Mouse (Mus musculus) forebrain, embryonic 13.5 days (tissue): ENCODE measurements around the gene Agap1. TPM values are rescaled to one million over a fixed set of nuclear protein-coding genes. Genes with fewer than 3 reads are reported as not detected.

Source experiments
- ATAC-seq: fragments of 200-750 bp; cut with Nextera tagmentation; 2 replicates; pipeline ENCODE4 v1.8.0; 2017
- H3K27ac ChIP-seq: fragments of 300-500 bp; sonication (generic); 2 replicates; pipeline ENCODE4 v1.5.1; 2015; ENCODE audit warnings: inconsistent platforms, mild to moderate bottlenecking, moderate library complexity
- H3K27me3 ChIP-seq: fragments of 300-500 bp; sonication (generic); 2 replicates; pipeline ENCODE4 v1.6.1; 2015; ENCODE audit warnings: mild to moderate bottlenecking, inconsistent platforms
- H3K36me3 ChIP-seq: fragments of 300-500 bp; sonication (generic); 2 replicates; pipeline ENCODE4 v1.6.1; 2015; ENCODE audit warnings: mild to moderate bottlenecking, inconsistent platforms; ENCODE audit not compliant: poor library complexity, severe bottlenecking
- H3K4me1 ChIP-seq: fragments of 300-500 bp; sonication (generic); 2 replicates; pipeline ENCODE4 v1.6.1; 2015; ENCODE audit warnings: inconsistent platforms
- H3K4me2 ChIP-seq: fragments of 300-500 bp; sonication (generic); 2 replicates; pipeline ENCODE4 v1.6.1; 2015; ENCODE audit warnings: inconsistent platforms, mild to moderate bottlenecking, moderate library complexity
- H3K4me3 ChIP-seq: fragments of 300-500 bp; sonication (generic); 2 replicates; pipeline ENCODE4 v1.5.1; 2015; ENCODE audit warnings: mild to moderate bottlenecking, inconsistent platforms
- H3K9ac ChIP-seq: fragments of 300-500 bp; sonication (generic); 2 replicates; pipeline ENCODE4 v1.6.1; 2015; ENCODE audit warnings: mild to moderate bottlenecking, inconsistent platforms
- H3K9me3 ChIP-seq: fragments of 300-500 bp; sonication (generic); replicated peaks from 2 replicates; pipeline ENCODE4 v1.6.1; 2016; ENCODE audit warnings: inconsistent platforms
- WGBS: fragments of 180-500 bp; shearing (Covaris S2); methylation state at CpG from one replicate; pipeline ENCODE4 v1.1.7; 2015; 5-methylcytosine and 5-hydroxymethylcytosine counted together
- polyA plus RNA-seq: library from polyadenylated mRNA; unstranded; fragments of >200 nt; fragmentation: Nextera tagmentation; extraction: Ambion mirVana; gene quantifications from 2 replicates; pipeline ENCODE4 v1.2.1, GENCODE M21; 2015

Agap1 gene
- polyA plus RNA-seq, 1 experiment from 2014 or later, result 25.4 TPM

- peak overlapping the region; percentile 24 for H3K4me2 ChIP-seq
- no peak overlapping the region for H3K4me3 ChIP-seq
- peaks cover 45% of the 10 kb centered on the region for H3K4me1 ChIP-seq
- 10% methylated on average over 26 of the region's 26 CpGs for WGBS
- peak; percentile 91 for ATAC-seq
- no peak overlapping the region for H3K9ac ChIP-seq
- peak overlapping the region; percentile 3; the same call in 1 of the 2 replicates for H3K27ac ChIP-seq
- H3K27me3 ChIP-seq, result peaks cover 86% of the 10 kb centered on the region
- H3K36me3 ChIP-seq, result peaks cover 27% of the 10 kb centered on the region
- 0 out of 2 replicates have a peak, but pooled peaks cover 4% of the 10 kb centered on the region for H3K9me3 ChIP-seq
Observed at GRCm38 (mm10) chr1:89671110-89671787, 216.6 kb downstream of the Agap1 start.

DNA sequence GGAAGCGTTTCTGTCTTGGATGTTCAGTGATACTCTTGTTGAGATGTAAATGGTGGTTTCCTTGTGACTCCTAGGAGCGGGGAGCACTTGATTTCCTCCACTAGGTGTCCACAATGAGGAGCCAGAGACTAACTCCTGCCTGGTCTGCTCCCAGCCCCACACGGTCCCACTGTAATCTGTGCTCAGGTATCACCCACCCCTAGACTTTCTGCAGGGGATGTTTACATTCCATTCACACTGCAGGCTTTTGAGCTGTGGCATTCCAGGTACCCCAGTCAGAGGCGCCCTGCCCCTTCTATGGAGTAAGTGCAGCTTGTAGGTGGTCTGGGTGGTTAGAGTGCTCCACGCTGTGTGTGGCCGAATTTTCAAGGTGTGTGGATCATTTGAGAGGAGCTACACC, 218.5 kb downstream of the Agap1 start:
- ATAC-seq, result no peak

DNA sequence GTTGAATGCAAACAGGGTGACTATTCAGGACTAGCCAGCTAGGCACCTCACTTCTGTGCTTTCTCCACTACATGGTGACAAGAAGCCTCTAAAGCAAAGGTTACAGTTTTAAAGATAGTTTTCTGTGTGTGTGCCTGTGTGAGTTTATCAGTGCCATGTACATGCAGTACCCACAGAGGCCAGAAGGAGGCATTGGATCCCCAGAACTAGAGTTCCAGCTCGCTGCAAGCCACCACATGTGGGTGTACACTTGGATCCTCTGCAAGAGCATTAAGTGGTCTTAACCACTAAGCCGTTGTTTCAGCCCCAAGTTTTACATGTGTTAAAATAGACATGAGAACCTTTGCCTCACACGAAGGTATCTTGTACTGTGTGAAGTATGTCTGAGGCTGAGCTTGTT, 219.1 kb downstream of the Agap1 start:
- peaks cover 88% of the 10 kb centered on the region for H3K27me3 ChIP-seq
- WGBS, result 95% methylated on average over 3 of the region's 3 CpGs
- H3K9me3 ChIP-seq, result 0 out of 2 replicates have a peak, but pooled peaks cover 4% of the 10 kb centered on the region
- H3K4me2 ChIP-seq, result no peak overlapping the region
- ATAC-seq, result no peak
- H3K4me1 ChIP-seq, result peaks cover 54% of the 10 kb centered on the region
- H3K27ac ChIP-seq, result no peak overlapping the region
- H3K9ac ChIP-seq, result no peak overlapping the region
- H3K36me3 ChIP-seq, result peaks cover 18% of the 10 kb centered on the region
- no peak overlapping the region for H3K4me3 ChIP-seq

More for the DNA sequence above, 218.5 kb downstream of the Agap1 start:
- H3K36me3 ChIP-seq, result peaks cover 18% of the 10 kb centered on the region
- peaks cover 54% of the 10 kb centered on the region for H3K4me1 ChIP-seq
- no peak overlapping the region for H3K4me2 ChIP-seq
- H3K9ac ChIP-seq, result no peak overlapping the region
- peaks cover 88% of the 10 kb centered on the region for H3K27me3 ChIP-seq
- H3K4me3 ChIP-seq, result no peak overlapping the region
- no peak overlapping the region for H3K27ac ChIP-seq
- H3K9me3 ChIP-seq, result 0 out of 2 replicates have a peak, but pooled peaks cover 4% of the 10 kb centered on the region
- WGBS, result 94% methylated on average over 6 of the region's 6 CpGs

- H3K9me3 ChIP-seq, result 0 out of 2 replicates have a peak, but pooled peaks cover 4% of the 10 kb centered on the region
- peaks cover 54% of the 10 kb centered on the region for H3K4me1 ChIP-seq
- H3K27ac ChIP-seq, result no peak overlapping the region
- no peak overlapping the region for H3K4me2 ChIP-seq
- 47% methylated on average over 9 of the region's 9 CpGs for WGBS
- H3K9ac ChIP-seq, result no peak overlapping the region
- H3K4me3 ChIP-seq, result no peak overlapping the region
- H3K27me3 ChIP-seq, result peaks cover 88% of the 10 kb centered on the region
- ATAC-seq, result no peak
- peaks cover 17% of the 10 kb centered on the region for H3K36me3 ChIP-seq
Observed at GRCm38 (mm10) chr1:89674681-89675080, 220.1 kb downstream of the Agap1 start.

- Histone ChIP-seq H3K27me3 (peaks cover 93% of the 10 kb centered on the region), H3K4me2 (no peak overlapping the region), H3K9me3 (0 out of 2 replicates have a peak, but pooled peaks cover 4% of the 10 kb centered on the region), H3K4me1 (peaks cover 44% of the 10 kb centered on the region), H3K4me3 (no peak overlapping the region), H3K9ac (no peak overlapping the region), H3K36me3 (peaks cover 14% of the 10 kb centered on the region), H3K27ac (no peak overlapping the region)
- 70% methylated on average over 4 of the region's 4 CpGs for WGBS
- ATAC-seq, result no peak
Observed at GRCm38 (mm10) chr1:89676411-89676810, 221.8 kb downstream of the Agap1 start.

DNA sequence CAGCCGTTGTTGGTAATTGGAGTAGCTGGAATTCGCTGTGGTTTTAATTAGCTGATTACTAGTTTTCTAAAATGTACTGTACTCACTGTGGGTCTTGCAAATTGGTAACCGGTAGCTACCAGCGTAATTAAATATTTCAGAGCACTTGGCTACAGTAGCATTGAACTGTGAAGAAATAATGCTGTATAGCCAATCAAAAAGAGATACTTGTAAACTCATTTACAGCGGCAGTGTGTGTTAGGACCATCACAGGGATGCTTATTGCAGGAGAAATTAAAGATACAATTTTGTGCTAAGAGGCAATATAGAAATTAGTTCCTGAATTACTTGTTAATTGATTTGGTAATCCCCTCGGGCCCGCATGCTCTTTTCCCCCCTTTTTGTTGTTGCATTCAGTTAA, 226.1 kb downstream of the Agap1 start:
- WGBS, result 55% methylated on average over 7 of the region's 7 CpGs
- H3K27me3 ChIP-seq, result peaks cover 97% of the 10 kb centered on the region
- H3K4me2 ChIP-seq, result no peak overlapping the region
- no peak for ATAC-seq
- H3K4me1 ChIP-seq, result peaks cover 21% of the 10 kb centered on the region
- no peaks in the 10 kb centered on the region for H3K9me3 ChIP-seq
- no peak overlapping the region for H3K4me3 ChIP-seq
- H3K9ac ChIP-seq, result no peak overlapping the region
- peaks cover 7% of the 10 kb centered on the region for H3K36me3 ChIP-seq
- H3K27ac ChIP-seq, result no peak overlapping the region

GRCm38 (mm10) chr1:89688914-89689313, 234.3 kb downstream of the Agap1 start:
- no peak for ATAC-seq
- H3K4me3 ChIP-seq, result no peak overlapping the region
- WGBS, result 56% methylated on average over 10 of the region's 10 CpGs
- H3K36me3 ChIP-seq, result peaks cover 16% of the 10 kb centered on the region
- H3K9ac ChIP-seq, result no peak overlapping the region
- H3K4me2 ChIP-seq, result no peak overlapping the region
- peaks cover 95% of the 10 kb centered on the region for H3K27me3 ChIP-seq
- H3K27ac ChIP-seq, result no peak overlapping the region
- H3K4me1 ChIP-seq, result peaks cover 24% of the 10 kb centered on the region
- H3K9me3 ChIP-seq, result peaks cover 3% of the 10 kb centered on the region; the same call in 1 of the 2 replicates

GRCm38 (mm10) chr1:89689544-89690212, 235.1 kb downstream of the Agap1 start:
- no peak overlapping the region for H3K27ac ChIP-seq
- peak; percentile 73 for ATAC-seq

DNA sequence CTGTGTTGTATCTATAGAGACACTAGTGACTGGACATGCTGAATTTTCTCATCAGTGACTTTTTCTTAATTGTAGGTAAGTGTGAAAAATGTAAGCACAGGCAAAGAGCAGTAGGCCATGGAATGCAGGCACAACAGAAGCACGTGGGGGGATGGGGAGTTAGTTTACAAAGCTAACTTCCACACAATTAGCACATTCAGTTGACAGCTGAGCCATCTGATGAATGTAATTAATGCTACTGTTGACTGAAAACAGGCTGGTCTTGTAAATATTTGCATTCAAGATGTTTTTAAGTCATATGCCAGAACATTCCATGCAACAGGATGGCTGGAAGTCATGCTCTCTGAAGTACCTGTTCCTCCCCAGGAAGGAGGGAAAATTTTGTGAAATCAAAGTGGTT, 236.5 kb downstream of the Agap1 start:
- WGBS, result 41% methylated on average over 1 of the region's 1 CpGs
- no peak overlapping the region for H3K4me3 ChIP-seq
- no peak overlapping the region for H3K27ac ChIP-seq
- 0 out of 2 replicates have a peak, but pooled peaks have one; percentile 20 for ATAC-seq
- H3K36me3 ChIP-seq, result peaks cover 4% of the 10 kb centered on the region
- H3K9me3 ChIP-seq, result peaks cover under 1% of the 10 kb centered on the region; the same call in 1 of the 2 replicates
- no peak overlapping the region for H3K9ac ChIP-seq
- peaks cover 95% of the 10 kb centered on the region for H3K27me3 ChIP-seq
- peaks cover 24% of the 10 kb centered on the region for H3K4me1 ChIP-seq
- no peak overlapping the region for H3K4me2 ChIP-seq

More at GRCm38 (mm10) chr1:89689544-89690212, 235.1 kb downstream of the Agap1 start:
- peaks cover 95% of the 10 kb centered on the region for H3K27me3 ChIP-seq
- no peak overlapping the region for H3K9ac ChIP-seq
- 48% methylated on average over 22 of the region's 22 CpGs for WGBS
- peaks cover 3% of the 10 kb centered on the region; the same call in 1 of the 2 replicates for H3K9me3 ChIP-seq
- peaks cover 16% of the 10 kb centered on the region for H3K36me3 ChIP-seq
- no peak overlapping the region for H3K4me2 ChIP-seq
- H3K4me1 ChIP-seq, result peaks cover 24% of the 10 kb centered on the region
- H3K4me3 ChIP-seq, result no peak overlapping the region

- H3K4me2 ChIP-seq, result no peak overlapping the region
- peaks cover 24% of the 10 kb centered on the region for H3K4me1 ChIP-seq
- no peak overlapping the region for H3K4me3 ChIP-seq
- no peak overlapping the region for H3K9ac ChIP-seq
- WGBS, result 98% methylated on average over 12 of the region's 12 CpGs
- no peaks in the 10 kb centered on the region for H3K9me3 ChIP-seq
- peaks cover 95% of the 10 kb centered on the region for H3K27me3 ChIP-seq
- no peak overlapping the region for H3K27ac ChIP-seq
- ATAC-seq, result no peak
- H3K36me3 ChIP-seq, result 0 out of 2 replicates have a peak, but pooled peaks cover 3% of the 10 kb centered on the region
Observed at GRCm38 (mm10) chr1:89692420-89692819, 237.8 kb downstream of the Agap1 start.

DNA sequence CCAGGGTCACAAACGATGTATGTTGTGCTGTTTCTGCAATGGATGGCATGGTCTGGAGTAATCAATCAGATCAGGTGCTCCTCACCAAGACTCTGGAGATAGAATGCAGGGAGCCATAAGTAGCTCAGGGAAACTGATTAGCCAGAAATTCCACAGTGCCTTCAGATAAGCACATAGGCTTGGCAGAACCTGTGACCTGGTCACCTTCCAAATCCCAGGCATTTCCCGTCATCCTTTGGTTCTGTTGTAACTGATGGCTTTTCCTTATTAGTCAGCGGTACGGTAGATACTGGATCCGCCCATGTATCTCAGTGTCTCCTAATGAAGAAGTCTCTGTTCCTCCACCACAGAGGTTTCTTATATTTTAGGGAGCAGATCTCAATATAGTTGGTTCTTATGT, 240.3 kb downstream of the Agap1 start:
- 95% methylated on average over 5 of the region's 5 CpGs for WGBS
- no peak overlapping the region for H3K4me2 ChIP-seq

DNA sequence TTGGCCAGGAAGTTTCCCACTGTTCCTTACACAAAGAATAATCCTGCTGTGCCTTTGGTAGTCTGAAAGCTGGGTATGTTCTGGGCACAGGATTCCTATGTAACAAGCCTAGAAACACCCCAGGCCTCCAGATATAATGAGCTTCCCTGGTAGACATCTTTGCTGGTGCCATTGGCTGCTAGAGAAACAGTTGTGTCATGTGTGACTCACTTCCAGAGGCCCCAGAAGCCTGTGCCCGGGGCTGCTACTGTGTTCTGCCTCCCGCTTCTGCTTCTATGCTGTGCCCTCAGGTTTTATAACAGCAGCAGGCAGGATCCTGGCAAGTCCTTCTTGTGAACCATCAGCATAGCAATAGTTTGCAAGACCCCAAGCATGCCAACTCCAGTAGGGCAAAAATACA, 242.6 kb downstream of the Agap1 start:
- no peak overlapping the region for H3K27ac ChIP-seq
- no peaks in the 10 kb centered on the region for H3K9me3 ChIP-seq
- no peak for ATAC-seq
- H3K9ac ChIP-seq, result no peak overlapping the region
- peaks cover 22% of the 10 kb centered on the region for H3K4me1 ChIP-seq
- WGBS, result 75% methylated on average over 2 of the region's 2 CpGs
- H3K4me2 ChIP-seq, result no peak overlapping the region
- H3K36me3 ChIP-seq, result 0 out of 2 replicates have a peak, but pooled peaks cover 8% of the 10 kb centered on the region
- peaks cover 98% of the 10 kb centered on the region for H3K27me3 ChIP-seq
- H3K4me3 ChIP-seq, result no peak overlapping the region

More for the DNA sequence above, 240.3 kb downstream of the Agap1 start:
- 0 out of 2 replicates have a peak, but pooled peaks cover 3% of the 10 kb centered on the region for H3K36me3 ChIP-seq
- no peak for ATAC-seq
- no peak overlapping the region for H3K9ac ChIP-seq
- no peaks in the 10 kb centered on the region for H3K9me3 ChIP-seq
- no peak overlapping the region for H3K27ac ChIP-seq
- H3K4me1 ChIP-seq, result peaks cover 11% of the 10 kb centered on the region
- H3K4me3 ChIP-seq, result no peak overlapping the region
- H3K27me3 ChIP-seq, result peaks cover 99% of the 10 kb centered on the region
